Mouse (Mus musculus) G1E (cell line): Measurements from ENCODE around the gene Pcca.

Experiments used
- CTCF ChIP-seq: IDR thresholded peaks from 2 replicates; pipeline ENCODE4 v1.5.1; 2012; ENCODE audit warnings: low read depth, low read length, inconsistent platforms, mixed read lengths
- GATA2 ChIP-seq: IDR thresholded peaks from 2 replicates; pipeline ENCODE4 v1.6.1; 2012; ENCODE audit warnings: low read depth, low read length, inconsistent platforms, borderline replicate concordance
- POLR2AphosphoS5 ChIP-seq: IDR thresholded peaks from 2 replicates; pipeline ENCODE4 v1.6.1; 2012; ENCODE audit warnings: low read depth, low read length, inconsistent platforms; ENCODE audit not compliant: insufficient replicate concordance
- TAL1 ChIP-seq: conservative IDR thresholded peaks from 2 replicates; pipeline ENCODE4 v1.6.1; 2012; ENCODE audit warnings: low read depth, low read length, inconsistent platforms, mixed read lengths

DNA sequence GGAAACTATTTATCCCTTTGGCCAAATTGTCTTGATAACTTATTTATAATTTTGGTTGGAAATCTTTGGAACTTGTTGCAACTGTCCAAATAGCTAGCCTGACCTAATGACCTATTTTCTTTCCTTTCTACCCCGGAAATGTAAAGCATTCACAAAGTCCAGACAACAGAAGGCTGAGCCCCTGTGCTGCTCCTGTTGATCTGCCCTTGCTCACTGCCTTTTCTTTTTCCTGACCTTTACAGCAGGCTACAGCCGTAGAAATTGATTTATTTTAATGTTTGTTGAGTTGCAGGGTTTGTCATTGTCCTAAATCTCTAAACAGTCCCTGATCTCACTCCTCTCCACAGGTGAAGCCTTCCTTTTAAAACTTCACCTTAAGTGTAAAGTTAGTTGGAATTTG is 231.8 kb downstream of the Pcca start:
- TF ChIP-seq GATA2 (no peak), CTCF (no peak), TAL1 (no peak), POLR2AphosphoS5 (no peak)
